Mouse (Mus musculus): Measurements from ENCODE around the gene Ksr1.
A peak's percentile ranks its signal among the peaks of the same experiment; 100 is the strongest.

Ksr1 gene

GRCm38 (mm10) chr11:79044798-79045197 lies 101.4 kb downstream of the Ksr1 start:
- no peak for DNase-seq (ENCODE audit: low read depth, low spot score)

- no peak for DNase-seq (ENCODE audit: low read depth, low spot score)
These were observed 104.2 kb downstream of the Ksr1 start for GRCm38 (mm10) chr11:79041908-79042430.

- DNase-seq (ENCODE audit: low read depth, low spot score) = no peak
These were observed 106.7 kb downstream of the Ksr1 start for GRCm38 (mm10) chr11:79039488-79039887.

- no peak for DNase-seq (ENCODE audit: low read depth, low spot score)
These were observed 108.7 kb downstream of the Ksr1 start for GRCm38 (mm10) chr11:79037555-79037954.

GRCm38 (mm10) chr11:79036324-79036723 lies 109.9 kb downstream of the Ksr1 start:
- DNase-seq (ENCODE audit: low read depth, low spot score) = no peak

- DNase-seq (ENCODE audit: low read depth, low spot score) = no peak
These were observed 112.6 kb downstream of the Ksr1 start for GRCm38 (mm10) chr11:79033636-79034035.

GRCm38 (mm10) chr11:79033021-79033420 lies 113.2 kb downstream of the Ksr1 start:
- no peak for DNase-seq (ENCODE audit: low read depth, low spot score)

GRCm38 (mm10) chr11:79031452-79031746 lies 114.8 kb downstream of the Ksr1 start:
- no peak for DNase-seq (ENCODE audit: low read depth, low spot score)

- peak; percentile 65 for DNase-seq (ENCODE audit: low read depth, low spot score)
These were observed 115.4 kb downstream of the Ksr1 start for GRCm38 (mm10) chr11:79030570-79031451.

GRCm38 (mm10) chr11:79023751-79024150 lies 122.5 kb downstream of the Ksr1 start:
- DNase-seq (ENCODE audit: low read depth, low spot score) = no peak

GRCm38 (mm10) chr11:79023342-79023741 lies 122.9 kb downstream of the Ksr1 start:
- DNase-seq (ENCODE audit: low read depth, low spot score) = peak; percentile 86

- DNase-seq (ENCODE audit: low read depth, low spot score) = peak; percentile 33
These were observed 123.4 kb downstream of the Ksr1 start for GRCm38 (mm10) chr11:79022836-79023235.

GRCm38 (mm10) chr11:79020535-79021045 lies 125.6 kb downstream of the Ksr1 start:
- no peak for DNase-seq (ENCODE audit: low read depth, low spot score)

- DNase-seq (ENCODE audit: low read depth, low spot score) = peak; percentile 63
These were observed 126.2 kb downstream of the Ksr1 start for GRCm38 (mm10) chr11:79019839-79020534.

- DNase-seq (ENCODE audit: low read depth, low spot score) = peak; percentile 81
These were observed 127.1 kb downstream of the Ksr1 start for GRCm38 (mm10) chr11:79018954-79019704.

GRCm38 (mm10) chr11:79017161-79017606 lies 129.0 kb downstream of the Ksr1 start:
- DNase-seq (ENCODE audit: low read depth, low spot score) = no peak

- DNase-seq (ENCODE audit: low read depth, low spot score) = no peak
These were observed 130.0 kb downstream of the Ksr1 start for GRCm38 (mm10) chr11:79016236-79016635.

GRCm38 (mm10) chr11:79015660-79016215 lies 130.5 kb downstream of the Ksr1 start:
- no peak for DNase-seq (ENCODE audit: low read depth, low spot score)

- no peak for DNase-seq (ENCODE audit: low read depth, low spot score)
These were observed 131.4 kb downstream of the Ksr1 start for GRCm38 (mm10) chr11:79014602-79015325.

- no peak for DNase-seq (ENCODE audit: low read depth, low spot score)
These were observed 132.4 kb downstream of the Ksr1 start for GRCm38 (mm10) chr11:79013806-79014205.

- no peak for DNase-seq (ENCODE audit: low read depth, low spot score)
These were observed 133.2 kb downstream of the Ksr1 start for GRCm38 (mm10) chr11:79013056-79013455.

Data from CD4-positive helper T cell, adult 2 months (primary cell).